Mouse (Mus musculus) CD4-positive, CD25-positive, alpha-beta regulatory T cell, adult 4 months (primary cell): ENCODE measurements around the gene Tdrd12. TPM values are rescaled to one million over a fixed set of nuclear protein-coding genes. Genes with fewer than 3 reads are reported as not detected.

Source experiments
- ATAC-seq: one replicate; pipeline ENCODE4 v1.8.0; 2017
- polyA plus RNA-seq, 2 experiments: library from polyadenylated mRNA; unstranded; fragments of 100-300 nt; shearing (Covaris generic); gene quantifications; one replicate each; pipeline ENCODE4 v1.2.1; 2017

The Tdrd12 gene
- polyA plus RNA-seq, 2 experiments from 2014 or later, result not detected

DNA sequence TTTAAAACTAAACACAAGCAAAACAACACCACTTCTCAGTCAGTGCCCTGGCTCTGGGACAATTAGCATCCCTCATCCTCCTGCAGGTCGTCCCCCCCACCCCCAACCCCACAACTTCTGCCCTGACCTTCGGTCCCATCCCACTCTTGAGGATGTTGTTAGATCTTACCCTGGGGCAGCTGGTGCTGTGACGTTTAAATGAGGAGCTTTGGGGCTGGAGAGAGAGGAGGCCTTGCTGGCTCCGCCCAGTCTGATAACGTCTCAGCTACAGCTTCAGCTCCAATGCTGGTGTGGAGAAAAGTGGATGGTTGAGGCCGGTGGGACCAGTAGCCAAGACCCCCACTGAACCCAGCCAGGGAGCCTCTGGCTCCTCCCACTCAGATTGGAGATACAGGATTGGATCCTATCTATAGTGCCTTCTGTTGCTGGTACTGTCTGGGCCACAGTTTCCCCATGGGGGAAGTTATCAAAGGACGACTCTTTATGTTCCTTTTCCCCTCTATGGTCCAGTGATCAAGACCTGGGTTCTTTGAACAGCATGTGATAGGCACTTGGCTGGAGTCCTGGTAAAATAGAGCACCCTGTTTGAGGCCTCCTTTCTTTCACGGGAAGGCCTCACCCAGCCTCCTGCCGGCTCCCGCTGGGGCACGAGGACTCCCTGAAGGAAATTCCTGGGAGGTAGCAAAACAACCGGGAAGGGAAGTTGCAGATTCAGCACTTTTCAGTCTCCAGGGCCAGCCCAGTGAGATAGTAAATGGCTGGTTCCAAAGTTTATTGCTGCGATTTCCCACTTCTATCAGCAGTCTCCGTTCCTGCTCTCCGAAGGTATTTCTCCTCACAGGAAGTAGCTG lies 89.3 kb downstream of the Tdrd12 start, which contains the start of gene Slc7a9:
TSS of gene Slc7a9 (plus strand) at position 801 of the 851 bp plus-strand sequence.
- ATAC-seq, result no peak

GRCm38 (mm10) chr7:35447501-35447900 lies 90.0 kb downstream of the Tdrd12 start:
- ATAC-seq, result no peak

DNA sequence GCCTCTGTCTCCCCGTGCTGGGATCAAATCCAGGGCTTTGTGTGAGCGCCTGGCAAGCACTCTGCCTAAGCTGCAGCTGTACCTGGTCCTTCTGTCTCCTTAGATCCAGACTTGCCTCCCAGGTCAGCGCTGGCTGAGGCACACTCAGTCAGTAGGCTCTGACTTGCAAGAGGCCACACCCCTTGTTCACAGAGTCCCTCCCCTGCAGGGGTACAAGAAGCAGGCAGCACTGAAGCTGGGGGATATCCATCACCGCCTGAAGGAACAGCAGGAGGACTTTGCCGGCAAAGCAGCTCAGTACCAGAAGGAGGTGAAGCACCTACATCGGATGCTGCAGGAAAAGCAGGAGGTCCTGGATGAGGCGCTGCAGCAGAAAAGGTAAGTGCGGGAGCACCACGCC lies 102.3 kb downstream of the Tdrd12 start:
- no peak for ATAC-seq

DNA sequence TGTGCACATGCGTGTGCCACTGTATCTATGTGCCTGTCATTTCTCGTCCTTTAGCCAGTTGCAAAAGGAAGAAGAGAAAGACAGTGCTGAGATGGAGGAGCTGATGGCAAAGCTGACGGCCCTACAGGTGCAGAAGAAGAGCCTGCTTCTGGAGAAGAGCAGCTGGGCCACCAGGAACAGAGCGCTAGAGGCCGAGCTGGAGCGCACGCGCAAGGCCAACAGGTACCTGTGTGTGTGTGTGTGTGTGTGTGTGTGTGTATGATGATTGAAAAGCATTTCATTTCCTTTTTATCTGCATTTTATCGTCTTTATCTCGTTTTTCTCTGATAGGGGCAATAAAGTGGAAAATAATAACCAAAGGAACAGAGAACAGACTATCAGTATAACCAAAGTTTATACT lies 109.4 kb downstream of the Tdrd12 start:
- no peak for ATAC-seq

- no peak for ATAC-seq
Measured at GRCm38 (mm10) chr7:35423071-35423470, 114.5 kb downstream of the Tdrd12 start.

Other genes with a start within 250 kb of the Tdrd12 start
- gene Gpatch1, start 219.3 kb downstream of the Tdrd12 start, polyA plus RNA-seq, result 10 to 100 TPM; 22.4 to 28.6 TPM
- under 1 TPM; 0.28 to 0.39 TPM for gene Rhpn2, start 203.6 kb downstream of the Tdrd12 start, polyA plus RNA-seq
- gene Faap24, start 140.9 kb downstream of the Tdrd12 start, polyA plus RNA-seq, result 10 to 100 TPM; 34.0 to 40.4 TPM
- gene Cep89, start 140.7 kb downstream of the Tdrd12 start, polyA plus RNA-seq, result 10 to 100 TPM; 14.2 to 23.5 TPM
- gene Slc7a9, start 88.9 kb downstream of the Tdrd12 start, polyA plus RNA-seq, result not detected
- gene Nudt19, start 18.6 kb upstream of the Tdrd12 start, polyA plus RNA-seq, result 10 to 100 TPM; 42.0 to 46.8 TPM
- not detected for gene Rgs9bp, start 47.8 kb upstream of the Tdrd12 start, polyA plus RNA-seq
- gene Ankrd27, start 48.5 kb upstream of the Tdrd12 start, polyA plus RNA-seq, result 10 to 100 TPM; 52.8 to 73.2 TPM
- gene Pdcd5, start 109.8 kb upstream of the Tdrd12 start, polyA plus RNA-seq, result 10 to 100 TPM; 77.3 to 77.7 TPM
- 10 to 100 TPM; 23.9 to 30.0 TPM for gene Dpy19l3, start 216.7 kb upstream of the Tdrd12 start, polyA plus RNA-seq